Mouse (Mus musculus): Measurements from ENCODE around the gene Klk13. TPM values are rescaled to one million over a fixed set of nuclear protein-coding genes. Genes with fewer than 3 reads are reported as not detected.

Klk13 gene
- polyA plus RNA-seq, 1 experiment from 2014 or later: 0.38 TPM

GRCm38 (mm10) chr7:43772901-43773300 lies 60.5 kb downstream of the Klk13 start:
- no peak overlapping the region for H3K27ac ChIP-seq (replicated peaks)
- H3K4me2 ChIP-seq: no peak overlapping the region
- no peaks in the 10 kb centered on the region for H3K27me3 ChIP-seq (replicated peaks)
- WGBS: 75% methylated on average over 3 of the region's 3 CpGs
- no peaks in the 10 kb centered on the region for H3K9me3 ChIP-seq (replicated peaks)
- H3K4me3 ChIP-seq (replicated peaks): no peak overlapping the region
- H3K36me3 ChIP-seq: no peaks in the 10 kb centered on the region
- no peak overlapping the region for H3K9ac ChIP-seq (replicated peaks)
- ATAC-seq (ENCODE audit: low FRiP score): no peak
- H3K4me1 ChIP-seq: no peaks in the 10 kb centered on the region

- no peak for ATAC-seq (ENCODE audit: low FRiP score)
- H3K27ac ChIP-seq (replicated peaks): no peak within 1 kb of the TSS
- H3K9ac ChIP-seq (replicated peaks): no peak within 1 kb of the TSS
- 96% methylated on average over 5 of the region's 5 CpGs for WGBS
- H3K9me3 ChIP-seq (replicated peaks): no peaks in the 10 kb centered on the region
- H3K4me3 ChIP-seq (replicated peaks): no peak within 1 kb of the TSS
- H3K4me1 ChIP-seq: no peaks in the 10 kb centered on the region
- no peak within 1 kb of the TSS for H3K4me2 ChIP-seq
- no peaks in the 10 kb centered on the region for H3K27me3 ChIP-seq (replicated peaks)
- no peaks in the 10 kb centered on the region for H3K36me3 ChIP-seq
Measured at GRCm38 (mm10) chr7:43774364-43774763, 62.0 kb downstream of the Klk13 start, which contains the start of gene Klk11. TSS of gene Klk11 (plus strand) at chr7:43774604.

GRCm38 (mm10) chr7:43774802-43775201 lies 62.4 kb downstream of the Klk13 start:
- Histone ChIP-seq H3K4me2 (no peak overlapping the region), H3K36me3 (no peaks in the 10 kb centered on the region), H3K9ac (replicated peaks) (no peak overlapping the region), H3K9me3 (replicated peaks) (no peaks in the 10 kb centered on the region), H3K4me1 (no peaks in the 10 kb centered on the region), H3K27me3 (replicated peaks) (no peaks in the 10 kb centered on the region), H3K4me3 (replicated peaks) (no peak overlapping the region), H3K27ac (replicated peaks) (no peak overlapping the region)
- WGBS: 46% methylated on average over 6 of the region's 6 CpGs
- no peak for ATAC-seq (ENCODE audit: low FRiP score)

- Histone ChIP-seq H3K4me3 (replicated peaks) (no peak overlapping the region), H3K27me3 (replicated peaks) (no peaks in the 10 kb centered on the region), H3K27ac (replicated peaks) (no peak overlapping the region), H3K36me3 (no peaks in the 10 kb centered on the region), H3K4me2 (no peak overlapping the region), H3K4me1 (no peaks in the 10 kb centered on the region), H3K9me3 (replicated peaks) (no peaks in the 10 kb centered on the region), H3K9ac (replicated peaks) (no peak overlapping the region)
- WGBS: 61% methylated on average over 7 of the region's 7 CpGs
- ATAC-seq (ENCODE audit: low FRiP score): no peak
Measured at GRCm38 (mm10) chr7:43775311-43776057, 63.1 kb downstream of the Klk13 start.

GRCm38 (mm10) chr7:43776506-43776905 lies 64.1 kb downstream of the Klk13 start:
- no peak for ATAC-seq (ENCODE audit: low FRiP score)
- Histone ChIP-seq H3K27ac (replicated peaks) (no peak overlapping the region), H3K27me3 (replicated peaks) (no peaks in the 10 kb centered on the region), H3K9me3 (replicated peaks) (no peaks in the 10 kb centered on the region), H3K4me1 (no peaks in the 10 kb centered on the region), H3K9ac (replicated peaks) (no peak overlapping the region), H3K36me3 (no peaks in the 10 kb centered on the region), H3K4me3 (replicated peaks) (no peak overlapping the region), H3K4me2 (no peak overlapping the region)
- WGBS: 88% methylated on average over 5 of the region's 5 CpGs

Other genes starting within 250 kb of the Klk13 start
- gene Vsig10l, start 249.4 kb upstream of the Klk13 start, polyA plus RNA-seq (2015; fragmentation: Nextera tagmentation; extraction: Ambion mirVana): 16.4 and 21.2 TPM in 2 replicates
- gene Iglon5, start 222.5 kb upstream of the Klk13 start, polyA plus RNA-seq (2015; fragmentation: Nextera tagmentation; extraction: Ambion mirVana): 12.2 and 14.0 TPM in 2 replicates
- 0.08 TPM in 1 of 2 replicates, not detected in the other for gene 4931406B18Rik, start 206.6 kb upstream of the Klk13 start, polyA plus RNA-seq (2015; fragmentation: Nextera tagmentation; extraction: Ambion mirVana)
- 1.3 and 1.8 TPM in 2 replicates for gene Cd33, start 168.1 kb upstream of the Klk13 start, polyA plus RNA-seq (2015; fragmentation: Nextera tagmentation; extraction: Ambion mirVana)
- 6.7 and 7.5 TPM in 2 replicates for gene Zfp658, start 150.3 kb upstream of the Klk13 start, polyA plus RNA-seq (2015; fragmentation: Nextera tagmentation; extraction: Ambion mirVana)
- gene Zfp719, start 133.0 kb upstream of the Klk13 start, polyA plus RNA-seq (2015; fragmentation: Nextera tagmentation; extraction: Ambion mirVana): 13.3 and 13.7 TPM in 2 replicates
- 0.32 and 0.42 TPM in 2 replicates for gene Zfp819, start 105.4 kb upstream of the Klk13 start, polyA plus RNA-seq (2015; fragmentation: Nextera tagmentation; extraction: Ambion mirVana)
- gene Ceacam18, start 77.9 kb upstream of the Klk13 start, polyA plus RNA-seq (2015; fragmentation: Nextera tagmentation; extraction: Ambion mirVana): 0.36 TPM in 1 of 2 replicates, not detected in the other
- gene Siglece, start 52.4 kb upstream of the Klk13 start, polyA plus RNA-seq (2015; fragmentation: Nextera tagmentation; extraction: Ambion mirVana): 0.23 and 0.56 TPM in 2 replicates
- gene Ctu1, start 40.6 kb upstream of the Klk13 start, polyA plus RNA-seq (2015; fragmentation: Nextera tagmentation; extraction: Ambion mirVana): 19.9 and 22.3 TPM in 2 replicates
- not detected in 2 replicates for gene Klk14, start 22.1 kb upstream of the Klk13 start, polyA plus RNA-seq (2015; fragmentation: Nextera tagmentation; extraction: Ambion mirVana)
- not detected in 2 replicates for gene Klk12, start 56.3 kb downstream of the Klk13 start, polyA plus RNA-seq (2015; fragmentation: Nextera tagmentation; extraction: Ambion mirVana)
- 0.33 TPM in 1 of 2 replicates, not detected in the other for gene Klk11, start 62.0 kb downstream of the Klk13 start, polyA plus RNA-seq (2015; fragmentation: Nextera tagmentation; extraction: Ambion mirVana)
- gene Klk10, start 68.5 kb downstream of the Klk13 start, polyA plus RNA-seq (2015; fragmentation: Nextera tagmentation; extraction: Ambion mirVana): 0.10 and 0.51 TPM in 2 replicates
- gene Klk9, start 79.3 kb downstream of the Klk13 start, polyA plus RNA-seq (2015; fragmentation: Nextera tagmentation; extraction: Ambion mirVana): 0.23 TPM in 1 of 2 replicates, not detected in the other
- 12.6 and 15.5 TPM in 2 replicates for gene Klk8, start 85.0 kb downstream of the Klk13 start, polyA plus RNA-seq (2015; fragmentation: Nextera tagmentation; extraction: Ambion mirVana)
- gene Klk7, start 98.7 kb downstream of the Klk13 start, polyA plus RNA-seq (2015; fragmentation: Nextera tagmentation; extraction: Ambion mirVana): 0.24 TPM in 1 of 2 replicates, not detected in the other
- gene Klk6, start 111.9 kb downstream of the Klk13 start, polyA plus RNA-seq (2015; fragmentation: Nextera tagmentation; extraction: Ambion mirVana): not detected in 2 replicates
- not detected in 2 replicates for gene Klk5, start 129.4 kb downstream of the Klk13 start, polyA plus RNA-seq (2015; fragmentation: Nextera tagmentation; extraction: Ambion mirVana)
- 0.28 TPM in 1 of 2 replicates, not detected in the other for gene Klk4, start 168.6 kb downstream of the Klk13 start, polyA plus RNA-seq (2015; fragmentation: Nextera tagmentation; extraction: Ambion mirVana)
- not detected in 2 replicates for gene Klk15, start 221.2 kb downstream of the Klk13 start, polyA plus RNA-seq (2015; fragmentation: Nextera tagmentation; extraction: Ambion mirVana)
- not detected in 2 replicates for gene Klk1b8, start 238.1 kb downstream of the Klk13 start, polyA plus RNA-seq (2015; fragmentation: Nextera tagmentation; extraction: Ambion mirVana)